Mouse (Mus musculus) liver, embryonic 12.5 days (tissue): ENCODE data around the gene Tspan9. TPM values are rescaled to one million over a fixed set of nuclear protein-coding genes. Genes with fewer than 3 reads are reported as not detected.
A peak's percentile ranks its signal among the peaks of the same experiment; 100 is the strongest.

Experiments
- ATAC-seq: fragments of 200-750 bp; cut with Nextera tagmentation; 2 replicates; pipeline ENCODE4 v1.8.0; 2017; ENCODE audit warnings: moderate number of reproducible peaks, mild to moderate bottlenecking, moderate library complexity
- H3K27ac ChIP-seq: fragments of 300-500 bp; sonication (generic); 2 replicates; pipeline ENCODE4 v1.5.1; 2016; ENCODE audit warnings: mild to moderate bottlenecking
- H3K27me3 ChIP-seq: fragments of 300-500 bp; sonication (generic); replicated peaks from 2 replicates; pipeline ENCODE4 v1.6.1; 2016; ENCODE audit warnings: mild to moderate bottlenecking, moderate library complexity
- H3K36me3 ChIP-seq: fragments of 300-500 bp; sonication (generic); 2 replicates; pipeline ENCODE4 v1.6.1; 2016; ENCODE audit warnings: mild to moderate bottlenecking, moderate library complexity
- H3K4me1 ChIP-seq: fragments of 300-500 bp; sonication (generic); 2 replicates; pipeline ENCODE4 v1.6.1; 2016
- H3K4me2 ChIP-seq: fragments of 300-500 bp; sonication (generic); 2 replicates; pipeline ENCODE4 v1.6.1; 2016; ENCODE audit warnings: mild to moderate bottlenecking, moderate library complexity
- H3K4me3 ChIP-seq: fragments of 300-500 bp; sonication (generic); 2 replicates; pipeline ENCODE4 v1.5.1; 2016; ENCODE audit warnings: mild to moderate bottlenecking, moderate library complexity
- H3K9ac ChIP-seq: fragments of 300-500 bp; sonication (generic); 2 replicates; pipeline ENCODE4 v1.6.1; 2016; ENCODE audit warnings: mild to moderate bottlenecking, moderate library complexity
- H3K9me3 ChIP-seq: fragments of 300-500 bp; sonication (generic); replicated peaks from 2 replicates; pipeline ENCODE4 v1.6.1; 2016; ENCODE audit warnings: mild to moderate bottlenecking, moderate library complexity
- WGBS: fragments of 180-500 bp; shearing (Covaris S2); methylation state at CpG from one replicate; pipeline ENCODE4 v1.1.7; 2016; ENCODE audit not compliant: insufficient replicate concordance; 5-methylcytosine and 5-hydroxymethylcytosine counted together
- polyA plus RNA-seq: library from polyadenylated mRNA; unstranded; fragments of >200 nt; fragmentation: Nextera tagmentation; extraction: Ambion mirVana; gene quantifications from 2 replicates; pipeline ENCODE4 v1.2.1, GENCODE M21; 2016

The Tspan9 gene
- polyA plus RNA-seq, 1 experiment from 2014 or later, result 26.4 TPM

GRCm38 (mm10) chr6:128130686-128131085 lies 12.7 kb downstream of the Tspan9 start:
- H3K36me3 ChIP-seq, result no peaks in the 10 kb centered on the region
- 62% methylated on average over 4 of the region's 4 CpGs for WGBS
- ATAC-seq, result no peak
- no peak overlapping the region for H3K4me2 ChIP-seq
- H3K9ac ChIP-seq, result no peak overlapping the region
- peaks cover 33% of the 10 kb centered on the region for H3K4me1 ChIP-seq
- H3K27ac ChIP-seq, result no peak overlapping the region
- no peak overlapping the region for H3K4me3 ChIP-seq
- H3K27me3 ChIP-seq, result no peaks in the 10 kb centered on the region
- no peaks in the 10 kb centered on the region for H3K9me3 ChIP-seq

- Histone ChIP-seq H3K27me3 (no peaks in the 10 kb centered on the region), H3K36me3 (no peaks in the 10 kb centered on the region), H3K4me3 (no peak overlapping the region), H3K9ac (no peak overlapping the region), H3K4me1 (peaks cover 32% of the 10 kb centered on the region), H3K4me2 (no peak overlapping the region), H3K27ac (no peak overlapping the region), H3K9me3 (no peaks in the 10 kb centered on the region)
- no peak for ATAC-seq
- WGBS, result 54% methylated on average over 5 of the region's 5 CpGs
Observed at GRCm38 (mm10) chr6:128129382-128129781, 14.0 kb downstream of the Tspan9 start.

DNA sequence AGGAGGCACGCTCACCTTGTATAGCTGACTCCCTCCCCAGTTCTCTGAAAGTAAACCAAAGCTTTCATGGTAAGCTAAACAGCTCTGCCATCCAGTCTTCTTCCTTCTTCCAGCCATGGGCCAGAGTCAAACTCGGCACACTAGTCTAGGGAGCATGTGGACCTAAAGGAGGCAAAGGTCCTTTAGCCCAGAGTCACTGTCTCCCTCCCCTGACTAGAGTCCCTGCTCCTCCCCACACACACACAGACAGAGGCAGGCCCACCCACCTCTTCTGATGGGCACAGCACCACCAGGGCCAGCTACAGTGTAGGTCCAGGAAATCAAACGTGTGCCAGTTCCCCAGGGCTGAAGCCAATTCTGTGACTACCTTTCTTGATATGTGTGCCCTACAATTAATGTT lies 16.1 kb downstream of the Tspan9 start:
- H3K9ac ChIP-seq, result no peak overlapping the region
- no peak overlapping the region for H3K27ac ChIP-seq
- ATAC-seq, result no peak; the same call in 1 of the 2 replicates
- WGBS, result 65% methylated on average over 3 of the region's 3 CpGs
- no peak overlapping the region for H3K4me2 ChIP-seq
- H3K27me3 ChIP-seq, result no peaks in the 10 kb centered on the region
- peaks cover 21% of the 10 kb centered on the region for H3K4me1 ChIP-seq
- no peaks in the 10 kb centered on the region for H3K9me3 ChIP-seq
- no peak overlapping the region for H3K4me3 ChIP-seq
- H3K36me3 ChIP-seq, result no peaks in the 10 kb centered on the region

DNA sequence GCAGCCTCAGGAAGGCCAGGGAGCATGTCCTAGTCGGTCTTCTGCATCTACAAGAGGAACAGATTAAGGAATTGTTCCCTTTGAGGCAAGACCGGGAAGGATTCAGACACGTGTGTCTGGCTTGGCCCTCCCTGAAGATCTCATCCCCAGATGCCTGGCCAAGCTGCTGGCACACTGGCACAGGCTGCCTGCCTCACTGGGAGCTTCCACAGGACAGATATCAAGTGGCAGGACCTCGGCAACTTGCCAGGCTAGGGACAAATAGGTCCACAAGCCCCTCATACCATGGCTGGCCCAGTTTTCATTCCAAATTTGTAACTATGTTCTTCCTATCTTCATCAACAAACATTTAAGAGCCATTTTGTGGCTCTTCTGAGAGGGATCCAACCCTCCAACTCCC lies 16.5 kb downstream of the Tspan9 start:
- H3K36me3 ChIP-seq, result no peaks in the 10 kb centered on the region
- WGBS, result 61% methylated on average over 4 of the region's 4 CpGs
- H3K4me2 ChIP-seq, result no peak overlapping the region
- no peaks in the 10 kb centered on the region for H3K9me3 ChIP-seq
- peaks cover 21% of the 10 kb centered on the region for H3K4me1 ChIP-seq
- H3K9ac ChIP-seq, result no peak overlapping the region
- ATAC-seq, result no peak
- no peaks in the 10 kb centered on the region for H3K27me3 ChIP-seq
- H3K27ac ChIP-seq, result no peak overlapping the region
- H3K4me3 ChIP-seq, result no peak overlapping the region

DNA sequence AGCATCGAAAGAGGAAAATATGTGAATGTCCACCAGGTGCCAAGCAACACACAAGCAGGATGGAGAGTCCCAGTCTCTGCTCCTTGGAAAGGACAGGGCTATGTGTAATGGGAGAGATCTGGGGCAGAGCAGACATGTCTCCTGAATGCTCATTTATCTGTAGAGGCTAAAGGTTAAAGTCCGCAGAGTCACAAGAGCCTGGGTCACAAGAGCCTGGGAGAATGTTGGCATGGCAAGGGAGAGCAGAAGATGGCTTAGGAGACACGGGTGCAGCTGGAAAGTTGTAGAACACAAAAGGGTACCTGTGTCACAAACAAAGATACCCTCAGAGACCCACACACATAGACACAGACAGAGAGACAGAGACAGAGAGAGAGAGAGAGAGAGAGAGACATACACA lies 17.9 kb downstream of the Tspan9 start:
- no peaks in the 10 kb centered on the region for H3K9me3 ChIP-seq
- no peak overlapping the region for H3K27ac ChIP-seq
- 56% methylated on average over 3 of the region's 3 CpGs for WGBS
- no peak overlapping the region for H3K4me3 ChIP-seq
- no peak overlapping the region for H3K9ac ChIP-seq
- H3K36me3 ChIP-seq, result no peaks in the 10 kb centered on the region
- no peaks in the 10 kb centered on the region for H3K27me3 ChIP-seq
- H3K4me1 ChIP-seq, result peaks cover 17% of the 10 kb centered on the region
- no peak for ATAC-seq
- H3K4me2 ChIP-seq, result no peak overlapping the region

- Histone ChIP-seq H3K27ac (no peak overlapping the region), H3K9me3 (no peaks in the 10 kb centered on the region), H3K9ac (no peak overlapping the region), H3K36me3 (no peaks in the 10 kb centered on the region), H3K4me1 (peaks cover 19% of the 10 kb centered on the region), H3K4me2 (no peak overlapping the region), H3K4me3 (no peak overlapping the region), H3K27me3 (no peaks in the 10 kb centered on the region)
- ATAC-seq, result peak; percentile 46; the same call in 1 of the 2 replicates
- 37% methylated on average over 10 of the region's 10 CpGs for WGBS
Observed at GRCm38 (mm10) chr6:128124222-128124971, 19.0 kb downstream of the Tspan9 start.

DNA sequence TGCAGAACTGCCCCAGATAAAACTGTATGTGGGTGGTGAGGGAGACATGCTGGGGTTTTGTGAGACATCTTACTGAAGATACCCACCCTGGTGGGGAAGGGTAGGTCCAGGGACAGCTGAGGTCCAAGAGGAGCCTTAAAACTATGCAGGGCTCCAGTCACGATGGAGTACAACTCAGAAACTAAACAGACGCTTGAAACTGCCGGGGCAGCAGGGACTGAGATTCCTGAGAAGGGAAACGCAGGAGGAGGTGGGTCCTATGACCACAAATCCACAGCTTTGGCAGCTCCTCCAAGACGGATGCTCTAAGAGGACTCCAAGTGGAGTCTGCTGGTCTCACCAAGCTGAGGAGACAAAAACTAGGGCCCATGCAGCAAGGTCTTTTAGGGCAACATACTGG lies 21.3 kb downstream of the Tspan9 start:
- H3K9ac ChIP-seq, result no peak overlapping the region
- no peak overlapping the region for H3K4me3 ChIP-seq
- H3K27me3 ChIP-seq, result no peaks in the 10 kb centered on the region
- no peak overlapping the region for H3K27ac ChIP-seq
- H3K36me3 ChIP-seq, result no peaks in the 10 kb centered on the region
- no peak overlapping the region for H3K4me2 ChIP-seq
- no peak for ATAC-seq
- 55% methylated on average over 5 of the region's 5 CpGs for WGBS
- no peaks in the 10 kb centered on the region for H3K9me3 ChIP-seq
- peaks cover 20% of the 10 kb centered on the region for H3K4me1 ChIP-seq

DNA sequence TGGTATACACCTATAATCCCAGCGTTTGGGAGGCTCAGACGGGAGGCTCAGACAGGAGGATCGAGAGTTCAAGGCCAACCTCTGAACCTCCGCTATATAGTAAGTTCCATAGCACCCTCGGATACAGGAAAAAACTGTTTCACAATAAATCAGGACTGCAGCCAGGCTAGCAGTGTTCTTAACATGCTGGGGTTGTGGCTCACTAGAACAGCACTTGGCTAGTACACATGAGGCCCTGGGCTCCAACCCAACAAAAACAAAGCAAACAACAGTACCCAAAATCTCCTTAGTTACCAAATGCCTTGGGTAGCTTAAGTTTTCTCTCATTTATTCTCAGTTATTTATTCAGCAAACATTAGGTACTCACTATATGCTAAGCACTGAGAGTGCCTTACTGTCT lies 21.7 kb downstream of the Tspan9 start:
- no peak overlapping the region for H3K4me3 ChIP-seq
- peaks cover 24% of the 10 kb centered on the region for H3K4me1 ChIP-seq
- WGBS, result 72% methylated on average over 5 of the region's 5 CpGs
- H3K36me3 ChIP-seq, result no peaks in the 10 kb centered on the region
- H3K9me3 ChIP-seq, result no peaks in the 10 kb centered on the region
- H3K4me2 ChIP-seq, result no peak overlapping the region
- no peak overlapping the region for H3K9ac ChIP-seq
- H3K27ac ChIP-seq, result no peak overlapping the region
- no peaks in the 10 kb centered on the region for H3K27me3 ChIP-seq
- no peak for ATAC-seq

- Histone ChIP-seq H3K9ac (no peak overlapping the region), H3K9me3 (no peaks in the 10 kb centered on the region), H3K4me3 (no peak overlapping the region), H3K27ac (no peak overlapping the region), H3K4me1 (peaks cover 24% of the 10 kb centered on the region), H3K27me3 (no peaks in the 10 kb centered on the region), H3K36me3 (no peaks in the 10 kb centered on the region), H3K4me2 (no peak overlapping the region)
- WGBS, result 74% methylated on average over 12 of the region's 12 CpGs
- no peak for ATAC-seq
Observed at GRCm38 (mm10) chr6:128120806-128121205, 22.6 kb downstream of the Tspan9 start.

DNA sequence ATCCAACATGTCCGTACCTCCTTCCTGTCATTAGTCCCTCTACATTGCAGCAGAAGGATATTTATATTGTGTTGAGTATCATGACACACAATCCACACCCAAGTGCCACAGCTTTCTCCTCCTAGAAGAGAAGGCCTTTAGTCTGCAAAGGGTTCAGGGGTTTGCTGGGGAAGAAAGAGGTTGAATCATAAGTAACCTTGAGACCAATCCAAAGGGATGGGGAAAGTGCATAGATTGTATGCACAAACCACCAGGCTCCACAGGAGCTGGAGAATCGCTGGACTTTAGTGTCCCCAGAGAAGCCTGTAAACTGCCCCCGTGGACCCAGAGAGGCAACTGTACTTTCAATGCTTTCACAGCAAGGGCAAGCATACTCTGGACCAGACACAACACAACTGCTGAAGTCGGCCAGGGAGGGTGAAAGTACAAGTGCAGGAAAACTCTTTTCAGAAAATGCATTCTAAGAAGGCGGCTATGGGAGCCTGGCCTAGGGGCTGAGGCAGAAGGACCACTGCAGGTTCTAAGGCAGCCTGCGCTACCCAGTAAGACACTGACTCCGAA lies 24.6 kb downstream of the Tspan9 start:
- Histone ChIP-seq H3K4me2 (no peak overlapping the region), H3K9ac (no peak overlapping the region), H3K36me3 (no peaks in the 10 kb centered on the region), H3K27ac (no peak overlapping the region), H3K27me3 (no peaks in the 10 kb centered on the region), H3K9me3 (no peaks in the 10 kb centered on the region), H3K4me3 (no peak overlapping the region), H3K4me1 (peaks cover 14% of the 10 kb centered on the region; the same call in 1 of the 2 replicates)
- WGBS, result 77% methylated on average over 7 of the region's 7 CpGs
- no peak for ATAC-seq

- Histone ChIP-seq H3K4me3 (no peak overlapping the region), H3K4me1 (peaks cover 17% of the 10 kb centered on the region), H3K27me3 (no peaks in the 10 kb centered on the region), H3K9ac (no peak overlapping the region), H3K9me3 (no peaks in the 10 kb centered on the region), H3K27ac (no peak overlapping the region), H3K4me2 (no peak overlapping the region), H3K36me3 (no peaks in the 10 kb centered on the region)
- ATAC-seq, result no peak
- WGBS, result 67% methylated on average over 10 of the region's 10 CpGs
Observed at GRCm38 (mm10) chr6:128116836-128117542, 26.4 kb downstream of the Tspan9 start.

- no peak overlapping the region for H3K4me3 ChIP-seq
- ATAC-seq, result no peak
- WGBS, result 74% methylated on average over 2 of the region's 2 CpGs
- no peaks in the 10 kb centered on the region for H3K27me3 ChIP-seq
- no peak overlapping the region for H3K4me2 ChIP-seq
- H3K36me3 ChIP-seq, result no peaks in the 10 kb centered on the region
- peaks cover 21% of the 10 kb centered on the region for H3K4me1 ChIP-seq
- no peak overlapping the region for H3K9ac ChIP-seq
- H3K27ac ChIP-seq, result no peak overlapping the region
- no peaks in the 10 kb centered on the region for H3K9me3 ChIP-seq
Observed at GRCm38 (mm10) chr6:128116344-128116743, 27.1 kb downstream of the Tspan9 start.
